Mouse (Mus musculus) activated CD4-positive, CD25-positive, alpha-beta regulatory T cell (primary cell): ENCODE data around the gene Zfp946. TPM values are rescaled to one million over a fixed set of nuclear protein-coding genes. Genes with fewer than 3 reads are reported as not detected.

Source experiments
- polyA plus RNA-seq, 2 experiments: library from polyadenylated mRNA; unstranded; fragments of 100-300 nt; shearing (Covaris generic); gene quantifications; one replicate each; pipeline ENCODE4 v1.2.1; 2017

Gene Zfp946
- polyA plus RNA-seq: 1 to 10 TPM; 1.4 to 1.7 TPM

DNA sequence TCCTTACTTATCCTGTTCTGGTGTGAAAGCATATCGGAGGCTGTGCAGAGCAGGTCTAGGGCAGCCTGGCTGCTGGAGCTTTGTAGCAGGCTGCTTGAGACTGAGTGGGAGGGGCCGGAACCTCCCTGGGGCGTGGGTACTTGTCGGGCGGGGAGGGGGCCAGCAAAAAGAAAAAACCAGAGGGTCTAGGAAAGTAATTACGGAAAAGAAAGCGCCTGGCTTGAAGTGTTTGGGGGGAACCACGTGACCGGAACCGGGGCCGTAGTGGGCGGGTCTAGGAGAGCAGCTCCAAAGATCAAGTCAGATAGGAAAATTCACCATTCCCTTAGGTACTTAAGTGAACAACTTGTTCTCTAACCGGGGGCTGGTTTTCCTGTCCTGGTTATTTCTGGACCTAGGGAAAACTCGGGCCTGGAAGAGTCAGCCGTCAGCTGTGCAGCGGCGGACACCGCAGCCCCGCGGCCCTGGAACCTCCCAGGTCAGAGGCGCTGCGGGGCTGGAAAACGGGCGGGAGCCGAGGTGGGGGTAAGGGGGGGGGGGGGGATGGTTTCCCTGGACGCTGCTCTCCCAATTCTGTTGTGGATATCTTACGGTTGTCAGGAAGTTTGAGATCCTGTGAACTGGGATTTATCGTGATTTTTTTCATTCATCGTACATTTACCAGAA lies at the start of gene Zfp946:
Zfp946 (plus strand) TSS at position 271 of the 666 bp plus-strand sequence.

Other genes starting within 250 kb of the Zfp946 start
- 1 to 10 TPM; 4.0 to 5.7 TPM for gene Zfp994, start 198.6 kb upstream of the Zfp946 start, polyA plus RNA-seq
- gene CT030661.1, start 109.4 kb upstream of the Zfp946 start, polyA plus RNA-seq: 10 to 100 TPM; 15.3 to 15.7 TPM
- gene Zfp944, start 62.8 kb upstream of the Zfp946 start, polyA plus RNA-seq: 10 to 100 TPM; 12.2 to 12.8 TPM
- gene Zfp758, start 62.8 kb upstream of the Zfp946 start, polyA plus RNA-seq: 10 to 100 TPM; 10.6 to 19.2 TPM
- gene Vmn2r111, start 149.3 kb downstream of the Zfp946 start, polyA plus RNA-seq: not detected
- gene Vmn2r112, start 176.7 kb downstream of the Zfp946 start, polyA plus RNA-seq: under 1 TPM in 1 of 2 experiments, not detected in 1; 0.02 TPM